Mouse (Mus musculus): ENCODE data around the gene Gnai2. TPM values are rescaled to one million over a fixed set of nuclear protein-coding genes. Genes with fewer than 3 reads are reported as not detected.
A peak's percentile ranks its signal among the peaks of the same experiment; 100 is the strongest.

Gene Gnai2
- total RNA-seq, 2 experiments from 2014 or later: 248 to 259 TPM

DNA sequence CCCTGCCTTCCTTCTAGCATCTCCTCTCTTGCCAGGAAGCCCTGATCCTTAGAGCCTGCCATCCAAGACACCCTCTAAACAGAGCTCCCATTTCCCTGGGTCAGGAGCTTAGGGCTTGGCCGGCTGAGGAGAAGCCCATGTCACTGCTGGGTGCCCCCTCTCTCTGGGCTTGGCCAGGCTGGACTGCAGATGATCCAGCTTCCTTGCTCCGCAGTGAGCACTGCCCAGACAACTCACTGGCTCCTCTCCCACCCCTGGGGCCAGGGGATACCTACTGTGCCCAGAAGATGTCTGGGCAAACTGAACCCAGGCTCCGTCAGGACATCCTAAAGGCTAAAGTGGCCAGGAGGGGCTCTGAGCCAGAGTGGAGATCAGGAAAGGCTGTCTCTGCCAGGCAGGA lies 24.8 kb upstream of the Gnai2 start:
- DNase-seq: no peak
- intact Hi-C loops (cut with DNase I): no loop called here

DNA sequence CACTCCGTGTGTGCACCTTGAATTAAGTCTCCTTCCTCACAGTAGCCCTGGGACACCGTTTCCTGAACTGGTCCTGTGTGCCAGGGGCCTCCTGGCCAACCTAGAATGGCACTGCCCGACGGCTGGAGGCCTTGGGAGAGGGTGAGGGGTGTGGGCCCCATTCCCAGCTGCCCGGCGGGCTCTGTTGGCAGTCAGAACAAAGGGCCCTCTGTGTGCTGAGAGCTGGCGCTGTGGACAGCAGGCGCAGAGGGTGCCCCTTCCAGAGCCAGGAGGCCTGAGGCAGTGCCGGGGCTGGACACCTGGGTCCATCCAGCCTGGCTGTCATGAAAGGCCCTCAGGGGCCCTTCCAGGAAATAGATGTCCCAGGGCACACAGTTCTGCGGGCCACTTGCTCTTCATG lies 24.4 kb upstream of the Gnai2 start:
- intact Hi-C loops (cut with DNase I): no loop called here
- DNase-seq: no peak

DNA sequence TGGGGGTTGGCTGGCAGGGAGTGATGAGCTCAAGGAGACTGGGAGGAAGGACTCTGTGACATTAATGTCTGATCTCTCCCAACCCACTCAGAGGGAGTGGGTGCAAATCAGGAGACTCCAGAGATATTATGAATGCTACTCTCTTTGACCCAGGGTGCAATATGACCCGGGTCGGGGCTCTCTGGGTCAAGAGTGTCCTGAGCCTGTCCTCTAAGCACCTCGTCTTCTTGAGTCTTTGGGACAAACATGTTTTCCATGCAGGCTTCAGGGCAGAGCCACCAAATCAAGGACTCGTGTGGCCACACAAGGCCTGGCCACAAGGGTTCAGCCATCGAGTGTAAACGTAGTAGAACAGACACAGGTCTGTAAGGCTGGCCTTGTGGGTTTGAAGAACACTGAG lies 22.9 kb upstream of the Gnai2 start:
- intact Hi-C loops (cut with DNase I): no loop called here

DNA sequence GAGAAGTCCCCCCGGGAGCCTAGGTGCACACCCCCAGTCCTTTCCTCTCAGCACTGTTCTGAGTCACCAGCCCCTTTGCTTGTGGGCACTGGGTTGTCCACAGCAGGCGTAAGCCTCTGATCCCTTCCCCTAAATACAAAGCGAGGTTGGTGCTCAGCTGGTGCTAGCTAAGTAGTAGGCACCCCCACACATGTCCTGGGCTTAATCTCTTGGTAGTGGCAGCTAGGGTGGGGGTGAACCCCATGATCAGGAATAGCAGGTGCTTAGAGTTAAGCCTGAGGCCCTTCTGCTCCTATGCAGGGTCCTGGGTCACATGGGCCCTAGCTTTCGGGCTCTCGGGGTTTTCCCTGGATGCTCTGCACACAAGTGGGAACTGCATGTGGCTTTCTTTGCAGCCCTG lies 22.0 kb upstream of the Gnai2 start:
- no peak for DNase-seq
- intact Hi-C loops (cut with DNase I): no loop called here

More for the DNA sequence above, 22.9 kb upstream of the Gnai2 start:
- DNase-seq: no peak

DNA sequence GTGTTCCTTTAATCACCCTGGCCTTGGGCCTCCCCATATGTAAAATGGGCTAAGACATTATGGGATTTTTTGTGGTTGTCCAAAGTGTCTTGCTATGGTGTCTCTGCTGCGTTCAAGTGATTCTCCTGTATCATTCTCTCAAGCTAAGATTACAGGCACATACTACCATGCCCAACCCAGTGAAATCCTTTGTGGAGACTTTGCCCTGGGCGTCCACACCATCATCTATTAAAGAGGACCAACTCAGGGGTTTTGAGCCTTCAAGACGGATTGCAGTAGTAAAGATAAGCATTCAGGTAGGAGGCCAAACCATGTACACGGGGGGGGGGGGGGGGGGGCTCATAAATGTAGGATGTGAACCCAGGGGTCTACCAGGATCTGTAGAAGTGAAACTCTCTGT lies 19.4 kb upstream of the Gnai2 start:
- intact Hi-C loops (cut with DNase I): no loop called here
- no peak for DNase-seq

DNA sequence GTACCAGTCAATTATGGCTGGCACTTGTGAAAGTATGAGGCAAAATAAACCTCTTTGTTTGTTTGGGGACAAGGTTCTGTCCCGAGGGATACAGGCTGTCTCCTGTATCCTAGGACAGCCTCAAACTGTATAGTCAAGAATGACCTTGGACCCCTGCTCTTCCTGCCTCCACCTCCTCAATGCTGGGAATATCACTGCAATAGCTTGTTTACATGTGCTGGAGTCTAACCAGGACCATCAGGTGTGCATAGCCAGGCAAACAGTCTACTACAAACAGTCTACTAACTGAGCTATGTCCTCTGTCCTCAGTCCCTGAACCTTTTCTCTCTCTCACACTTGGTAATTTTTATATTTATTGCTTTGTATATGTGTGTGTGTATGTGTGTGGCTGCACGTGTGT lies 18.3 kb upstream of the Gnai2 start:
- intact Hi-C loops (cut with DNase I): no loop called here

DNA sequence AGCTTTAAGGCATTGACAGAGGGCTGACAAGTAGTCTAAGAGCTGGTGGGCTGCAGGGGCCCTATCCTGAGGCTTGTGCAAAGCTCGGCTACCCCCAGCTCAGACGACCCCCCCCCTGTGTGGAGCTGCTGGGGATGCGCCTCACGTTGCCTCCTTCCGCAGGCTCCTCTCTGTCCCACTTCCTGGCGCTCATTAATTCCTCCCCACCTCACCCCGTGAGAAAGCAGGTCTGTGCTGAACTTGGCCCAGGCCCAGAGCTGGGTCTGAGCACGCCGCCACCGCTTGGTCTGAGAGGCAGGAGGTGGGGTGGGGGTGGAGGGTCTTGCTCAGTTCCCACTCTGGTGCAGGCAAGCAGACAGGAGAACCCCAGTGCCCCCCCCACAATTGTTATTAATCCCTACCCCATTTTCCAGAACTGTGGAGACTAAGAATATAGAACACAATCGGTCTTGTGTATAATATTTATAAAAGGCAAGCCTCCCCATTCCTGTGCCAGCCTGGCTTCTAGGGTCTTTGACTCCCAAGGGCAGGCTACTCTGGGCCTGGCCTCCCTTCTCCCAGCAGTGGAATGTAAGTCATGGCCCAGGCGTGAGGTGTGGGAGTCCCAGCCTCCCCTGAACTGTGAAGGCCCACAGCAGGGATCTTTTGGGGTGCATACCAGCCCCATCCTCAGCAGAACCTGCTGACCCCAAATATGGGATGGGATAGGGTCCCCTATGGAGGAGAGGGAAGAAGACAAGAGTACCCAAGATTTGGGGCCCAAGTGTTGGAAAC lies 15.7 kb upstream of the Gnai2 start:
- no peak for DNase-seq
- intact Hi-C loops (cut with DNase I): no loop called here

More for the DNA sequence above, 18.3 kb upstream of the Gnai2 start:
- DNase-seq: no peak

DNA sequence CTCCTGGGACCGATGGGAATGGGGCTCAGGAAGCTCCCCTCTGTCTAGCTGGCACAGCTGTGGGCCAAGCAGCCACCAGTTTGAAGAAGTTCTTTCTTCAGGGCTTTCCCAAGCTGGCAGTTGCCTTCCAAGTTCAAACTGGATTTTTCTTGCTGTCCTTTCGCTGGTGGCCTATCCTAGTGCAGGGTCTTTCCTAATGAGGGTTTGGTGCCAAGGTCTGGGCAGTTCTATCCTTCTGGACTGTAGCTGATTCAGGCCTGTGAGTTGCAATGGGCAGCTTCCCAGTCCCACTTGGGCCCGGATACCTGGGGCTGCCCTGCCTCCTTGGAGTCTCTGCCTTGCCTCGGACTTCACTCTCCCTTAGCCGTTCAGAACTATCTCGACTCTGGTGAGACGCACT lies 15.1 kb upstream of the Gnai2 start:
- no peak for DNase-seq
- intact Hi-C loops (cut with DNase I): no loop called here

DNA sequence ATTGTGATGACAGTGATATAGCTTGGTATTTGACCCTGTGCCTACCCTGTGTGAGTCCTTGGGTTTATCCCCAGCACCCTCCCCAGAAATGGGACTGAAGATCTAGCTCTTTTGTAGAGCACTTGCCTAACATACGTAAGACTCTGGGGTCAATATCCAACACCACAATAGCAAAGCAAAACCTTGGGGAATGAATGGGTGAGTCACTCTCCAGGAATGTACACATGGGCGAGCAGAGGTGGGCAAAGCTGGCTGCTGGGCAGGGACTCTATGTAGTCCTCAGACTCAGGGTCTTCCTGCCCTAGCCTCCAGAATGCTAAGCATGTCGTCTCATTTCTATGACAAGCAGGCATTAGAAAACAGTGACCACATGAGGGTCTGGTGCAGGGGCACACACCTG lies 13.6 kb upstream of the Gnai2 start:
- DNase-seq: no peak
- intact Hi-C loops (cut with DNase I): no loop called here

DNA sequence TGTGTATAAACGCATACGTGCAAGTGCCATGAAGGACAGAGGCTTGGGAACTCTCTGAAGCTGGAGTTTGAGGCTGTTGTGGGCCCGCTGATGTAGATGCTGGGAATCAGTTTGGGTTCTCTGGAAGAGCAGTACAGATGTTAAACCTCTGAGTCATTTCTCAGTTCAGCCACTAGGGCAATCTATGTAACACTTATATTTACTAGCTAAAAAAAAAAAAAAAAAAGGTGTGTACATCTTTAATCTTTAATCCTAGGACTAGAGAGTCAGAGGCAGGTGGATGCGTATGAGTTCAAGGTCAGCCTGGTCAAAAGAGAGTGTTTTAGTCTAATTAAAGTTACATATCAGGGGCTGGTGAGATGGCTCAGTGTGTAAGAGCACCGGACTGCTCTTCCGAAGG lies 11.8 kb upstream of the Gnai2 start:
- intact Hi-C loops (cut with DNase I): no loop called here
- DNase-seq: no peak

DNA sequence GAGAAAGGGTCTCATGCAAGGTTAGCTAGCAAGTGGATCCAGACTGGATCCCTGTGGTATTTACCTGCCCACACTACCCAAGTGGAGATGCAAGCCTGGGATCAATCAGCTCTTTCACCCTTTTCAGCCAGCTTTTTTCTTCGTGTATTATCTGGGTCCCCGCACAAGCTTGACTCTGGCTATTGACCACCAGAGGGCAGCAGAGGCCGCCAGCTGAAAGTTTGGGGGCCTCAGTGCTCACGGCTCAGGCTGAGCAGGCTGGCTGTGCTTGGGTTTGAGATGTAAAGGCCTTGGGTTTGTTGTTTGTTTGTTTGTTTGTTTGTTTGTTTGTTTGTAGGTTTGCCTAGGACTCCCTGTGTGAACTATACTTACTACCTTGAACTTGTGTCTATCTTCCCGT lies 10.4 kb upstream of the Gnai2 start:
- intact Hi-C loops (cut with DNase I): loop anchor here (1.0 kb wide), 2 partner anchors 31 to 93 kb away; no protein-coding TSS in a partner anchor

DNA sequence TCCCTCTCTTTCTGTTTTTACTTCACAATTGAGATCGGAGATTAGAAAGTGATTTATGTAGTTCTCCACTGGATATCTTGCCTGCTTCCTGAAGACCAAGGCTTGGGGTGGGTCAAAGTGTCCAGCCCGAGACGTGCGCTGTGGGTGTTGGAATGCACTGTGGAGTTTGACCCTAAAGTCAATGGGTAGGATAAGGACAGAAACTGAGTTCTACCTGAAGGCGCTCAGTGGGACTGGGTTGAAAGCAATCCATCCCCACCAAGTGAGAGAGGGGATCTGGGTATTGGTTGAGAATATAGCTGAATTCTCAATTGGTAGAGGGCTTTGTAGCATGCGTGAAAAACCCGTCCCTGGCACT lies 10.0 kb upstream of the Gnai2 start:
- DNase-seq: no peak
- intact Hi-C loops (cut with DNase I): loop anchor here (1.0 kb wide), 2 partner anchors 31 to 93 kb away; no protein-coding TSS in a partner anchor

More for the DNA sequence above, 10.4 kb upstream of the Gnai2 start:
- DNase-seq: peak; percentile 84

DNA sequence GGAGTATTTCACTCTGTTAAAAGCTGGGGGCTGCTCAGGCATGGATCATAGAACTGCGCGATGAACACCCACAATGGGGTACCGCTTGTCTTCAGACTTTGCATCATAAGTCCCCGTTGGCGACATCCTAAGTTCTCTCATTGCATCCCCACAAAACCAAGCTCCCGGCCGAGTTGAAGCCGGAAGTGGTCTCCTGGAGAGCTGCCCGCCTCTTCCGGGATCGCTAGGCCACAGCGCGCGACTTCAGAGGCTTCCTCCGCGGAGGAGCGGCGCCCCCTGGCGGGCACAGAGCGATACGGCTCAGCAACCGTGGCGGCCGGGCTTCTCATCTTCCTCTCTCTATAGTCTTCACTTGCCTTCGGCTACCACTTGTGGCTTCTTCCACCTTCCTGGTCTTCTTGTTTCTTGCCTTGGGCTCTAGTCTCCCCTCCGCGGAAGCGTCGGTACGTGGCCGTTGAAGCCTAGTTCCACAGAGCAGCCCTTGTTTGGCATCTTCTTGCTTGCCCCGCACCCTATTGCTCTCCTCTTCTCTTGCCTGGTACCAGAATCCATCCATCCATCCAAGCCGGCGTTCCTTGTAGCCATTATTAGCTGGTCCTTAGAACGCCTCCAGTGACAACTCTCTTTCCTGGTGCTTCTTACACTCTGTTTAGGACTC lies 9.5 kb upstream of the Gnai2 start:
- intact Hi-C loops (cut with DNase I): loop anchor here (1.0 kb wide), 4 partner anchors 18 to 94 kb away; no protein-coding TSS in a partner anchor
- peak; percentile 95 for DNase-seq

DNA sequence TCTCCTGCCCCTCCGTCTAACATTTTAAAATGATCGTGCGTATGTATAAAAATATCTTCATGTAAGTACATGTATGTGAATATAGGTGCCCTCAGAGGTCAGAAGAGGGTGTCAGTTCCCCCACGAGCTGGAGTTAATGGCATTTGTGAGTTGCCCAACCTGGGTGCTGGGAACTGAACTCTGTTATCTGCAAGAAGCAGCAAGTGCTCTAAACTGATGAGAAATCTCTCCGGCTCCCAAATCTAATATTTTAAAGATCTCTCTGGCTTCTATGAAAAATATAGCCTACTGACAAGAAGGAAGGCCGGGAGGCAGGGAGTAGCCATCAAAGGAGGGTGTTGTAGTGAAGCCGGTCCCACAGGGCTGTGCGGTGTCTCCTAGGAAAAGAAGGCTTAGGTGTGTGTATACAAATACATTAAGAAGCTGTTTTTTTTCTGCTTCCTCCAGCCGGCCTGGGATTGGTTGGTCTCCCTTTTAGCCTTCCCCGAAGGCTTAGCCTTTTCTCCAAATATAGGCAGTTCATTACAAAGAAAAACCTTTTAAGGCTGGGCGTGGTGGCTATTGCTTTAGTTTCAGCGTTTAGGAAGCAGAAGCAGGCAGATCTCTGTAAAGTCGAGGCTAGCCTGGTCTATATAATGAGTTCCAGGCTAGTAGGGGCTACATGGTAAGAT lies 8.5 kb upstream of the Gnai2 start:
- intact Hi-C loops (cut with DNase I): loop anchor here (1.0 kb wide), 2 partner anchors 17 to 41 kb away; no protein-coding TSS in a partner anchor

DNA sequence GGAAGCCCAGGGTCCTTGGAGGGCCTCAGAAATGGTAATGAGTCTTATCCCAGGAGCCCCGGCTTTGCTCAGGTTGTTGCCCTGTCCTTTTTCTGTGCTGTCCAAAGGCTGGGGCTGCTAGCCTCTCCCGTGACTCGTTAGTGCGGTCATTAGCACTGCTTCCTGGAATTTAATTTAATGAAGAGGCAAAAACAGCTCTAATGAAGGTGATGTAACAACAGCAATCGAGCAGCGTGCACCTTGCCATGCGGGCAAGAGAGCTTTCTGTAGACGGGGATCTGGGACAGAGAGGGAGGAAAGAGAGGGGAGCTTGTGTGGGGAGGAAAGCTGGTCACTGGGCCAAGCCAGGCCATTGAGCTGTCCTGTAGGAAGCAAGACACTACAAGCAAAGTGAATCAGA lies 6.5 kb upstream of the Gnai2 start:
- intact Hi-C loops (cut with DNase I): no loop called here
- DNase-seq: no peak

More for the DNA sequence above, 8.5 kb upstream of the Gnai2 start:
- DNase-seq: no peak

DNA sequence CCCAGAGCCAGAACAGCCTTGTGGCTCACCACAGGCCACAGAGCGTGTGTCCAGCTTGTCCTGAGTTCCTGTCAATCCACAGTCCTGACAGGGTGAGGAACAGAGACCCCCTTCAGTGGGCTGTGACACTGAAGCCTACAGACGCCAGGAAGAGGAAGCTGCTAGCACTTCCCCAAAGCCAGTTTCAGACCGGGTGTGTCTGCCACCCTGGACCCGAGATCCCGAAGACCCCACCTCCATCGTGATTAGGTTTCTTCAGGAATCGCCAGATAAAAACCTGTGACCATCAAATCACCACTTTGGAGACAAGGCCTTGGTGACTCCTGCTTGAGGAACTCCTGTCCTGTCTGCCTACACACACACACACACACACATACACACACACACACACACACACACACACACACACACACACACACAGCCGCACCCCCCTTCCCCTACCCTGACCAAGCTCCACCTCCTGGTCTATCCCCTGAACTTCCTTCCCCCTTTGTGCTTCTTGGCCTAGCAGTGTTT lies 5.1 kb upstream of the Gnai2 start:
- intact Hi-C loops (cut with DNase I): no loop called here
- peak in 1 of 2 experiments; percentile 46 for DNase-seq

DNA sequence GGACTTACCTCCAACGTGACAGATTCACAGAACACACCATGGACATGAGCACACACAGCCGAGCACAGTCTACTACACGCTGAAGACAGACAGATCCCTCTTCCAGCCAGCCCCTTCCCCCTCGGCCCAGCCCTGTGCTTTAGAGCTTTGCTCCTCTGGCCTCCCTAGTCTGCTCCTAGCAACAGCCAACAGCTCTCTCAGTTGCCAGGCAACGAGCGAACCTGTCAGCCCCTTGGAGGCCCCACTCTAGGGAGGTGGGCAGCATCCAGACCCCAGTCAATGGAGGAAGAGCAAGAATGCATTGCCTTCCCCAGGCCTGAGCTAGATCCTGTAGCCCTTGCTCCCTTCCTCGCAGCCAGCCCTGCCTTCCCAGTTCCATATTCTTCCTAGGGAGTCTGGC lies 1.9 kb upstream of the Gnai2 start:
- no peak for DNase-seq
- intact Hi-C loops (cut with DNase I): no loop called here

DNA sequence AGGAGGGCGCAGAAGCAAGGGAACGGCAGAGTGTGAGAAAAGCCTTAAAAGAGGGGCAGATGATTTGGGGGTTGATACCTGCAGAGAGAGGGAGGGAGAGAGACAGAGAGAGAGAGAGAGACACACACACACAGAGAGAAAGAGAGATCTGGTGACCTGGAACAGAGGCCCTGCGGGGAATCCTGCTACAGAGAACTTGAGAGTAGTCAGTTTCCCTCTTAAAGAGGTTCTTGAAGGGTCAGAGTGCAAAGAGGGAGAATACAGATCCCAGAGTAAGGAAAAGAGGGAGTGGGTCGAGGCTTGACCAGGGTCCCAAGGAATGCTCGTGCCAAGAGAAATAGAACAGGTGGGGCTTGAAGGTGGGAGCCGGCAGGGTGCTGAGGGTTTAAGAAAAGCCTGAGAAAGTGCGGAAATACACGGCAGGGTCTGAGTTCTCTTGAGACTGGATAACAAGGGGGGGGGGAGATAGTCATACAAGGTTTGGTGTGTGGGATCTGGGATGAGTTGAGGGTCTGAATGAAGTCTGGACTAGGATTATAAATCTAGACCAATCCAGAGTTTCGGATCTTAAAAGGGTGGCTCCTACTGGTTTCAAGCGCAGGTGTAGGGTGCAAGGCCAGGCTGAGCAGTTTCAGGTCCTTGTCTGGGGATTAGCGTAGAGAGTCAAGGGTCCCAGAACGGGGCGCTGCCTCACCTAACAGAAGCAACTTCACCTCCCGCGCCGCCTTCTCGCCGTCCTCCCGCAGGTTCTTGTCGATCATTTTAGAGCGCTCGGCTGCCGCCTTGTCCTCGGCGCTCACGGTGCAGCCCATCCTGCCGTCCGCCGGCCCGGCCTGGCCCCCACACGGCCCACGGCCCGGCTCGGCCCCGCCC lies 525 bp downstream of the Gnai2 start:
- intact Hi-C loops (cut with DNase I): loop anchor here (5.0 kb wide), 1 partner anchor 67 kb away; the partner anchor contains the start of gene Hyal2
- DNase-seq: peak in 1 of 2 experiments; percentile 32

DNA sequence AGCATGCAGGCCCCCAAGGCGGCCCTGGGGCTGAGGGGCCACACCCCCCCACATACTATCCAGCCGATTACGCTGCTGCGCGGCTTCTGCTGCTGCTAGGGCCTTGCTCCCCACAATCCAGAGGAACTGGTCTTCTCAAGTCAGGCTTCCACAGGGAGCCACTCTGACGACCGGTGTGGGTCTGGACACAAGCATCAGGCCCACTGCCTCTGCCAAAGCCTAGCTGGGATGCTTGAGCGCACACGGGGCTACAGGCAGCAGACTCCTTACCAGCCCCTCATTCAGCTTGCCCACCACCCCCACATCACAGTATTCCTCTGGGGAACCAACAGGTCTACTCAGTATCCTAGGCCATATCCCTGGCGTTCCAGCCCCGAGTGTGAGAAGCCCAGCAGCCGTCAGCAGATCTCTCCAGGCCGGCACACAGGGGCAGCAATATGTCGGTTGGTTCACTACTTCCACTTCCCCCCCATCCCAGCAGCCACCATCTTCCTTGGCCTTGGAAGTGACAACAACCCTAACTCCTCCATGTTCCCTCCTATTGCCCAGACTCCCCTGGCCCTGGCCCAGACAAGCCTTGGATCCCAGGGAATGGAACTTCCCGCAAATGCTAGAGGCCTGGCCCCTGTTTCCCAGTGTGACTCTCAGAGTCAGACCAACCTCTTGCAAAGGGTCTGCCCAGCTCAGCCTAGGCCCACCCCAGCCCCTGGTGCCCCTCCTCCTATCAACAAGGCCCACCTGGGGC lies 1.3 kb downstream of the Gnai2 start:
- intact Hi-C loops (cut with DNase I): loop anchor here (2.0 to 5.0 kb wide), 2 partner anchors 21 to 67 kb away; partner anchors contain the start of gene Hyal2
- peak in 1 of 2 experiments; percentile 53 for DNase-seq

Measured in heart, postnatal 36 days (tissue).